Mouse (Mus musculus) lung, embryonic 14.5 days (tissue): Measurements from ENCODE around the gene Camsap1. TPM values are rescaled to one million over a fixed set of nuclear protein-coding genes. Genes with fewer than 3 reads are reported as not detected.
A peak's percentile ranks its signal among the peaks of the same experiment; 100 is the strongest.

Experiments used
- ATAC-seq: fragments of 200-750 bp; cut with Nextera tagmentation; 2 replicates; pipeline ENCODE4 v1.8.0; 2017; ENCODE audit warnings: mild to moderate bottlenecking, moderate TSS enrichment, moderate library complexity; ENCODE audit not compliant: insufficient read depth
- DNase-seq: peaks from one replicate; pipeline ENCODE4 v3.0.0-alpha.2; 2015
- H3K27ac ChIP-seq: fragments of 300-500 bp; sonication (generic); 2 replicates; pipeline ENCODE4 v1.5.1; 2014; ENCODE audit warnings: low read depth, mild to moderate bottlenecking, moderate library complexity
- H3K27me3 ChIP-seq: fragments of 300-500 bp; sonication (generic); 2 replicates; pipeline ENCODE4 v1.6.1; 2014; ENCODE audit warnings: low read length, control low read depth; ENCODE audit not compliant: insufficient read depth
- H3K36me3 ChIP-seq: fragments of 300-500 bp; sonication (generic); 2 replicates; pipeline ENCODE4 v1.6.1; 2014; ENCODE audit warnings: control low read depth; ENCODE audit not compliant: insufficient read depth
- H3K4me1 ChIP-seq: fragments of 300-500 bp; sonication (generic); 2 replicates; pipeline ENCODE4 v1.6.1; 2014; ENCODE audit warnings: antibody characterized with exemption, control low read depth; ENCODE audit not compliant: insufficient read depth
- H3K4me2 ChIP-seq: fragments of 300-500 bp; sonication (generic); 2 replicates; pipeline ENCODE4 v1.6.1; 2014; ENCODE audit warnings: mild to moderate bottlenecking
- H3K4me3 ChIP-seq: fragments of 300-500 bp; sonication (generic); 2 replicates; pipeline ENCODE4 v1.5.1; 2014; ENCODE audit warnings: low read depth, low read length
- H3K9ac ChIP-seq: fragments of 300-500 bp; sonication (generic); 2 replicates; pipeline ENCODE4 v1.6.1; 2014
- H3K9me3 ChIP-seq: fragments of 300-500 bp; sonication (generic); 2 replicates; pipeline ENCODE4 v1.6.1; 2016; ENCODE audit warnings: low read depth, low read length, control low read depth
- CTCF ChIP-seq: IDR thresholded peaks from 2 replicates; pipeline ENCODE4 v1.5.1; 2016; ENCODE audit warnings: antibody characterized with exemption, low read depth
- WGBS: fragments of 180-500 bp; shearing (Covaris S2); extraction: QIAGEN DNeasy Blood & Tissue Kit; methylation state at CpG from one replicate; pipeline ENCODE4 v1.1.7; 2014; 5-methylcytosine and 5-hydroxymethylcytosine counted together
- polyA plus RNA-seq: library from polyadenylated mRNA; unstranded; fragments of >200 nt; fragmentation: Nextera tagmentation; extraction: Ambion mirVana; gene quantifications from 2 replicates; pipeline ENCODE4 v1.2.1, GENCODE M21; 2014

Camsap1 gene
- polyA plus RNA-seq, 1 experiment from 2014 or later = 31.9 TPM

DNA sequence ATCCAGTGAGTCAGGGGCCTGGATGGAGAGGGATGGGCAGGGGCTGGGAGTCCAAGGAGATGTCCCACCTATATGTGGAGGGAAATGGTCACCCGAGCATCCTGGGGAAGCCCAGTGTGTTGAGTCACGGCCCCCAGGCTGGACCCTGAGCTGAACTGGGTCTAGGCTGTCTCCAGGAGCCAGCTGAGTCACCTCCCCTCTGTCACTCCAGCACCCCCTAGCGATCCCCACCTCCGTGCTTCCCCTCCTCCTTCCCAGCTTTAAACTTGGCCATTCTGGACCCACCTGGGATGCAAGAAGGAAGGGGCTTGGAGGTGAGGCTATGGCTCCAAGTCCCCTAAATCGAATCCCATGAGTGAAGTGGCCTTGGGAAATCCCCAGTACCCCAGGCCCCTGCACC, 94.9 kb downstream of the Camsap1 start:
- H3K9me3 ChIP-seq = no peaks in the 10 kb centered on the region
- H3K4me1 ChIP-seq = no peaks in the 10 kb centered on the region
- H3K36me3 ChIP-seq = no peaks in the 10 kb centered on the region
- H3K9ac ChIP-seq = no peak overlapping the region
- ATAC-seq = no peak
- no peak overlapping the region for H3K27ac ChIP-seq
- no peak for TF ChIP-seq CTCF
- no peak for DNase-seq
- H3K4me3 ChIP-seq = no peak overlapping the region
- no peak overlapping the region for H3K4me2 ChIP-seq
- no peaks in the 10 kb centered on the region for H3K27me3 ChIP-seq
- 53% methylated on average over 5 of the region's 5 CpGs for WGBS

DNA sequence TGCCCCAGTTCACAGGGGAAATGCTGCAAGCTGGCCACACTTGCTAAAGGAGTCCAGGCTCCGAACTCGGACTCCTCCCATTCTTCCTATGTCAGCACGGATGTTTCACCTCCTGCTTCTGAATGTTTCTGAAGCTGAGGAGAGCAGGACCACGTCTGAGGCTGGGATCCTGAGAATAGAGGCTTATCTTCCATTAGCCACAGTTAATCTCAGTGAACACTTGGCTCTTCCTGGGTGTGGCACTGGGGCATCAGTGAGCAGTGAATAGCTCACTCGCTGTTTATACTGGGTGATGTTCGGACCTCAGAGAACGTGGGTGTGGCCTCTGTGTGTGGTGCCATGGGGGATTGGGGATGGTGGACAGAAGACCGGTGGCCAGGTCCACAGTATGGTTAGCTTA, 95.9 kb downstream of the Camsap1 start:
- ATAC-seq = no peak
- H3K4me2 ChIP-seq = no peak overlapping the region
- WGBS = 56% methylated on average over 8 of the region's 8 CpGs
- DNase-seq = no peak
- no peak overlapping the region for H3K27ac ChIP-seq
- H3K36me3 ChIP-seq = no peaks in the 10 kb centered on the region
- H3K27me3 ChIP-seq = no peaks in the 10 kb centered on the region
- H3K9ac ChIP-seq = no peak overlapping the region
- H3K4me3 ChIP-seq = no peak overlapping the region
- H3K4me1 ChIP-seq = no peaks in the 10 kb centered on the region
- H3K9me3 ChIP-seq = no peaks in the 10 kb centered on the region
- no peak for TF ChIP-seq CTCF

DNA sequence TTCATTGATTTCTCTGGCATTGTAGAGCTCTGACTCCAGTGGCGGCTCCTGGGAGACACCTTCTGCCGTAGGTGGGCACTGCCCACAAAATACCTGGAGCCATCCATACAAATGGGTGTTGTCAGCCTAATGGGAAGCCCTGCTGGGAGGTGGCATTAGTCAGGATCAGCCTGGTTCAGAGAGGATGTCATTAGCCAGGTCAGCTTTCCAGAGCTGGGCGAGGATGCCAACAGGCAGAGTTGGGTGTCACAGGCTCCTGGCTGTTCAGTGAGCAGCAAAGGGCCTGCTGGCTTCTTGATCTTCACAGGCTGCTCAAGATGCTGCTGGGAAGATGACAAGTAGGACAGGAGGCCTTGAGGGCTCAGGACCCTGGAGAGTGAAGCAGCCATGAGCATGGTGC, 98.3 kb downstream of the Camsap1 start:
- TF ChIP-seq CTCF = no peak
- WGBS = 85% methylated on average over 3 of the region's 3 CpGs
- ATAC-seq (no peak), DNase-seq (no peak)
- Histone ChIP-seq H3K4me3 (no peak overlapping the region), H3K9ac (no peak overlapping the region), H3K36me3 (no peaks in the 10 kb centered on the region), H3K9me3 (no peaks in the 10 kb centered on the region), H3K4me1 (no peaks in the 10 kb centered on the region), H3K27ac (no peak overlapping the region), H3K27me3 (no peaks in the 10 kb centered on the region), H3K4me2 (no peak overlapping the region)

DNA sequence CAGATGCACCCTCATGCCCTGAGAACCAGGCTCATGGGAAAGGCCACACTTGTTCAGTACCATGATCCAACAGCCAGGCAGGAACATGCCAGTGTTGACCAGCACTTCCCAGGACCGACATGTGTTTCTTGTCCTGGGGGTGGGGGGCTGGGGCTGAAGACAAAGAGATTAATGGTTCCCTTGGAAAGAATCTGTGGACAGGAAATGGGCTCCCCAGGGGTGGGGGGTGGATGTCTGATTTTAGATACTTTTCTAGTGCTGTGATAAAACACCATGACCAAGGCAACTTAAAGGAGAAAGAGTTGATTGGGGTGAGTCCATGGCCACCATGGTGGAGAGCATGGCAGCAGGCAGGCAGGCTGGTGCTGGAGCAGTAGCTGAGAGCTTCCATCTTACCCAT, 100.8 kb downstream of the Camsap1 start:
- WGBS = 10% methylated on average over 1 of the region's 1 CpGs
- ATAC-seq (no peak), DNase-seq (peak; percentile 5)
- Histone ChIP-seq H3K27me3 (peaks cover 23% of the 10 kb centered on the region), H3K4me1 (no peaks in the 10 kb centered on the region), H3K9ac (no peak overlapping the region), H3K27ac (no peak overlapping the region), H3K36me3 (no peaks in the 10 kb centered on the region), H3K4me2 (no peak overlapping the region), H3K9me3 (no peaks in the 10 kb centered on the region), H3K4me3 (no peak overlapping the region)
- no peak for TF ChIP-seq CTCF

DNA sequence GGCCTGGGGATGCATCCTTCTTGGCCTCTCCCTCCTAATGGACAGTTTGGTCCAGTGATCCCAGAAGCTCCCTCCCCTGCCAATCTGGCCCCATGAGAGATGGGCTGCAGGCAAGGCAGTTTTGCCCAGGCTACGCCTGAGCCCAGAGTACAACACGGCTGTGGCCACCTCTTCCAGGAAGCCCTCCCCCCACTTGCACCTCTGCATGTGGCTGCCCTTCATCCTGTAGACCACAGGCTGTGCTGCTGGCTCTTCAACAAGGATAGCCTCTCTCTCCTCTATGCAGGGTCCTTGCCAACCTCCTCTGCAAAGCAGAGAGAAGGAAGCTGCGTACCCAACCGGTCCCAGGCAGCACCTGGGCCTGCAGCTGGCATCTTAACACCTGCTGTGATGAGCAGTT, 104.0 kb downstream of the Camsap1 start:
- Histone ChIP-seq H3K9me3 (no peaks in the 10 kb centered on the region), H3K4me3 (no peak overlapping the region), H3K27me3 (peaks cover 31% of the 10 kb centered on the region), H3K4me2 (no peak overlapping the region), H3K4me1 (no peaks in the 10 kb centered on the region), H3K9ac (no peak overlapping the region), H3K36me3 (no peaks in the 10 kb centered on the region), H3K27ac (no peak overlapping the region)
- ATAC-seq (no peak), DNase-seq (no peak)
- 62% methylated on average over 4 of the region's 4 CpGs for WGBS
- no peak for TF ChIP-seq CTCF

- H3K4me2 ChIP-seq = no peak overlapping the region
Measured at GRCm38 (mm10) chr2:25878516-25878915, 104.6 kb downstream of the Camsap1 start.

DNA sequence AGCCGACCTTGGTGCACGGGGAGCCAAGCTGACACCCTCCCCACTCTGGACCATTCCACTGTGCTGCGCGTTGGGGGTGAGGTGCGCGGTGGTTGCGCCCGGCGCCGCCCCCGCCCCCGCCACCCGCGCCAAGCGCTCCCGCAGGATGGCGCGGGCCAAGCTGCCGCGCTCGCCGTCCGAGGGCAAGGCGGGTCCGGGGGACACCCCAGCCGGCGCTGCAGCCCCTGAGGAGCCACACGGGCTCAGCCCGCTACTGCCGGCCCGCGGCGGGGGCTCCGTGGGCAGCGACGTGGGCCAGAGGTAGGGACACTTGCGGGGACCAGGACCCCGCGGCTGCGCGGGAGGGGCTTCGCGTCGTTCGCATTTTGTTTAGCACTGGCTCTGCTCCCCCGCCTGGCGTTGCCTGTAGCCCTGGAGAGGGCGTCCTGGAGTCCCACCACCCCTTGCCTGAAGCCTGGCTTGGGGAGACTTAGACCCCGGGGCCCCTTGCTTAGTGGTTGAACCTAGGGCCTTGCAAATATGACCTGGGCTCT, 105.3 kb downstream of the Camsap1 start:
- Histone ChIP-seq H3K9me3 (no peaks in the 10 kb centered on the region), H3K4me3 (peak overlapping the region; percentile 19), H3K27me3 (peaks cover 31% of the 10 kb centered on the region), H3K36me3 (no peaks in the 10 kb centered on the region), H3K27ac (no peak overlapping the region), H3K9ac (no peak overlapping the region), H3K4me2 (peak overlapping the region; percentile 54), H3K4me1 (no peaks in the 10 kb centered on the region)
- no peak for ATAC-seq
- WGBS = 3% methylated on average over 44 of the region's 49 CpGs
- DNase-seq = no peak
- TF ChIP-seq CTCF = no peak

More at GRCm38 (mm10) chr2:25878516-25878915, 104.6 kb downstream of the Camsap1 start:
- Histone ChIP-seq H3K36me3 (no peaks in the 10 kb centered on the region), H3K4me1 (no peaks in the 10 kb centered on the region), H3K9me3 (no peaks in the 10 kb centered on the region), H3K27me3 (peaks cover 31% of the 10 kb centered on the region), H3K4me3 (no peak overlapping the region), H3K9ac (no peak overlapping the region), H3K27ac (no peak overlapping the region)
- DNase-seq (no peak), ATAC-seq (no peak)
- 78% methylated on average over 2 of the region's 2 CpGs for WGBS
- TF ChIP-seq CTCF = no peak

GRCm38 (mm10) chr2:25877250-25877735, 105.8 kb downstream of the Camsap1 start:
- no peaks in the 10 kb centered on the region for H3K36me3 ChIP-seq
- no peaks in the 10 kb centered on the region for H3K9me3 ChIP-seq
- peak overlapping the region; percentile 19 for H3K4me3 ChIP-seq
- H3K27ac ChIP-seq = no peak overlapping the region
- H3K27me3 ChIP-seq = peaks cover 31% of the 10 kb centered on the region
- no peaks in the 10 kb centered on the region for H3K4me1 ChIP-seq
- TF ChIP-seq CTCF = no peak
- peak overlapping the region; percentile 54 for H3K4me2 ChIP-seq
- DNase-seq (no peak), ATAC-seq (no peak)
- H3K9ac ChIP-seq = no peak overlapping the region
- WGBS = 27% methylated on average over 7 of the region's 7 CpGs

Other genes starting within 250 kb of the Camsap1 start
- not detected in 2 replicates for gene Obp2b, start 246.3 kb downstream of the Camsap1 start, polyA plus RNA-seq
- gene Lcn3, start 217.7 kb downstream of the Camsap1 start, polyA plus RNA-seq = not detected in 2 replicates
- gene Lcn11, start 206.3 kb downstream of the Camsap1 start, polyA plus RNA-seq = not detected in 2 replicates
- not detected in 2 replicates for gene Gm13539, start 201.0 kb downstream of the Camsap1 start, polyA plus RNA-seq
- gene Glt6d1, start 167.4 kb downstream of the Camsap1 start, polyA plus RNA-seq = not detected in 2 replicates
- gene Lcn9, start 160.1 kb downstream of the Camsap1 start, polyA plus RNA-seq = not detected in 2 replicates
- not detected in 2 replicates for gene Sohlh1, start 136.0 kb downstream of the Camsap1 start, polyA plus RNA-seq
- 0.14 and 0.22 TPM in 2 replicates for gene Kcnt1, start 119.5 kb downstream of the Camsap1 start, polyA plus RNA-seq
- gene Ubac1, start 38.5 kb upstream of the Camsap1 start, polyA plus RNA-seq = 72.6 and 80.8 TPM in 2 replicates
- gene Nacc2, start 139.9 kb upstream of the Camsap1 start, polyA plus RNA-seq = 8.6 and 9.4 TPM in 2 replicates
- 0.27 TPM in 1 of 2 replicates, not detected in the other for gene Lhx3, start 225.0 kb upstream of the Camsap1 start, polyA plus RNA-seq